Mouse (Mus musculus): ENCODE results near the gene Tshz2. TPM values are rescaled to one million over a fixed set of nuclear protein-coding genes. Genes with fewer than 3 reads are reported as not detected.
"Not testable (repeated sequence)": the region's sequence is repeated elsewhere in the genome, so short reads cannot be mapped to it uniquely, and the experiment has no call there.

Gene Tshz2
- total RNA-seq, 2 experiments from 2014 or later, result not detected

- no peak for ATAC-seq (replicated peaks; ENCODE audit: low FRiP score, poor library complexity, severe bottlenecking)
Observed at GRCm38 (mm10) chr2:169843553-169843952, 210.7 kb downstream of the Tshz2 start.

GRCm38 (mm10) chr2:169849077-169849476, 216.3 kb downstream of the Tshz2 start:
- no peak for ATAC-seq (replicated peaks; ENCODE audit: low FRiP score, poor library complexity, severe bottlenecking)

- ATAC-seq (replicated peaks; ENCODE audit: low FRiP score, poor library complexity, severe bottlenecking), result no peak
Observed at GRCm38 (mm10) chr2:169849541-169849940, 216.7 kb downstream of the Tshz2 start.

- no peak for ATAC-seq (replicated peaks; ENCODE audit: low FRiP score, poor library complexity, severe bottlenecking)
Observed at GRCm38 (mm10) chr2:169851606-169852005, 218.8 kb downstream of the Tshz2 start.

- ATAC-seq (replicated peaks; ENCODE audit: low FRiP score, poor library complexity, severe bottlenecking), result no peak
Observed at GRCm38 (mm10) chr2:169854491-169854890, 221.7 kb downstream of the Tshz2 start.

- ATAC-seq (replicated peaks; ENCODE audit: low FRiP score, poor library complexity, severe bottlenecking), result not testable (repeated sequence)
Observed at GRCm38 (mm10) chr2:169857041-169857440, 224.2 kb downstream of the Tshz2 start.

- ATAC-seq (replicated peaks; ENCODE audit: low FRiP score, poor library complexity, severe bottlenecking), result no peak
Observed at GRCm38 (mm10) chr2:169859078-169859855, 226.5 kb downstream of the Tshz2 start.

- no peak for ATAC-seq (replicated peaks; ENCODE audit: low FRiP score, poor library complexity, severe bottlenecking)
Observed at GRCm38 (mm10) chr2:169860895-169861294, 228.1 kb downstream of the Tshz2 start.

- no peak for ATAC-seq (replicated peaks; ENCODE audit: low FRiP score, poor library complexity, severe bottlenecking)
Observed at GRCm38 (mm10) chr2:169862701-169863100, 229.9 kb downstream of the Tshz2 start.

- ATAC-seq (replicated peaks; ENCODE audit: low FRiP score, poor library complexity, severe bottlenecking), result no peak
Observed at GRCm38 (mm10) chr2:169869468-169869867, 236.7 kb downstream of the Tshz2 start.

GRCm38 (mm10) chr2:169870503-169870902, 237.7 kb downstream of the Tshz2 start:
- no peak for ATAC-seq (replicated peaks; ENCODE audit: low FRiP score, poor library complexity, severe bottlenecking)

GRCm38 (mm10) chr2:169871436-169872060, 238.7 kb downstream of the Tshz2 start:
- no peak for ATAC-seq (replicated peaks; ENCODE audit: low FRiP score, poor library complexity, severe bottlenecking)

- ATAC-seq (replicated peaks; ENCODE audit: low FRiP score, poor library complexity, severe bottlenecking), result no peak
Observed at GRCm38 (mm10) chr2:169873442-169873841, 240.6 kb downstream of the Tshz2 start.

- ATAC-seq (replicated peaks; ENCODE audit: low FRiP score, poor library complexity, severe bottlenecking), result no peak
Observed at GRCm38 (mm10) chr2:169887921-169888320, 255.1 kb downstream of the Tshz2 start.

GRCm38 (mm10) chr2:169892441-169893038, 259.7 kb downstream of the Tshz2 start:
- no peak for ATAC-seq (replicated peaks; ENCODE audit: low FRiP score, poor library complexity, severe bottlenecking)

GRCm38 (mm10) chr2:169902896-169903295, 270.1 kb downstream of the Tshz2 start:
- ATAC-seq (replicated peaks; ENCODE audit: low FRiP score, poor library complexity, severe bottlenecking), result no peak

- ATAC-seq (replicated peaks; ENCODE audit: low FRiP score, poor library complexity, severe bottlenecking), result no peak
Observed at GRCm38 (mm10) chr2:169906396-169906795, 273.6 kb downstream of the Tshz2 start.

GRCm38 (mm10) chr2:169907979-169908378, 275.2 kb downstream of the Tshz2 start:
- ATAC-seq (replicated peaks; ENCODE audit: low FRiP score, poor library complexity, severe bottlenecking), result no peak

GRCm38 (mm10) chr2:169910606-169911005, 277.8 kb downstream of the Tshz2 start:
- ATAC-seq (replicated peaks; ENCODE audit: low FRiP score, poor library complexity, severe bottlenecking), result no peak

GRCm38 (mm10) chr2:169912826-169913225, 280.0 kb downstream of the Tshz2 start:
- no peak for ATAC-seq (replicated peaks; ENCODE audit: low FRiP score, poor library complexity, severe bottlenecking)

GRCm38 (mm10) chr2:169914903-169915302, 282.1 kb downstream of the Tshz2 start:
- no peak for ATAC-seq (replicated peaks; ENCODE audit: low FRiP score, poor library complexity, severe bottlenecking)
